Mouse (Mus musculus): ENCODE measurements around the gene 4933424G06Rik.
"Not testable (repeated sequence)": the region's sequence is repeated elsewhere in the genome, so short reads cannot be mapped to it uniquely, and the experiment has no call there.

The 4933424G06Rik gene

DNA sequence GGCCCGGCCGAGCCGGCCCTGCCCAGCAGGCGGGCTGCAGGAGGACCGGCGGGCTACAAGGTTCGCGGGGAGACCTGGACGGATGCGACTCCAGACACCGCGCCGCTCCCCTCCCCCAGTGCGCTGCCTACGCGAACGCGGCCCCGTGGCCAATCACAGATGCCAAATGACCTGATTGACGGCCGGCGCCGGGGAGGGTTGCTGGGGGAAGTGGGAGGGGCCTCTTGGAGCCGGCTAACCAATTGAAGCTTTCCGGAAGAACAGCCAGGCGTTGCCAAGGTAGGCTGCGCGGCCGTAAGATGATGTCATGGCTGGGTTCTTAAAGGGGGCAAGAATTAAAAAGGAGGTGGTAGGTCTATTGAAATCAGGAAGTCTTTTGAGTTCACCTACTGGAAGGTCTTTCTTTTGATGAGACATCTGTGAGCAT is at the start of gene 4933424G06Rik:
4933424G06Rik (plus strand) TSS at position 296 of the 427 bp plus-strand sequence.
- in situ Hi-C loops (cut with MboI, MseI), result loop anchor here in 1 of 2 experiments (5.0 kb wide), 1 partner anchor 57 kb away; no protein-coding TSS in a partner anchor

GRCm38 (mm10) chr1:36664457-36664856 is 45.5 kb upstream of the 4933424G06Rik start:
- in situ Hi-C loops (cut with MboI, MseI), result no loop called here

DNA sequence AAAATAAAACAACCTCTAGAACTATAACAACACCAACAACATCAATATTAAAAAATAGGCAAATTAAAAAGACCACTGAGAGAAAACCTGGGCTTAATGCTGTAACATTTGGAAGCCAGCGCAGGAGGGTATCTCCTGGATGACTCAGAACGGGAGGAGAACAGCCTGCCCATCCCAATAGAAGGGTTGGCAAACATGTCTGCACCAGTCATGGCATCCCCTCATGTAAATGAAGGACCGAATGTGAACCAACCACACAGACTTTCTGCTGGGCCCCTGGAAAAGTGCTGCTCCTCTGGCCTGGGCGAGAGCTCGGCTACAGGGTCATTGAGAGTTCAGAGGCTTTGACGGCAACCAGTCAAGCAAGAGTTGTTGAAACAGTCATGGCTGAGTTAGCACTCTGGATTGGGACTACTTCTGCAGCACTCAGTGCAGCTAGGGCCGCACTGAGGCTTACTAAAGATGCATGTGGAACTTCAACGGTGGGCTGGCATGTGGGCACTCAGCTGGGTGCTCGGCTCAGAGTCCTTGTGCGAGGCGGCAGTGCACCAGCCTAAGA is 44.7 kb upstream of the 4933424G06Rik start:
- in situ Hi-C loops (cut with MboI, MseI), result no loop called here

GRCm38 (mm10) chr1:36665934-36666333 is 44.0 kb upstream of the 4933424G06Rik start:
- in situ Hi-C loops (cut with MboI, MseI), result no loop called here

DNA sequence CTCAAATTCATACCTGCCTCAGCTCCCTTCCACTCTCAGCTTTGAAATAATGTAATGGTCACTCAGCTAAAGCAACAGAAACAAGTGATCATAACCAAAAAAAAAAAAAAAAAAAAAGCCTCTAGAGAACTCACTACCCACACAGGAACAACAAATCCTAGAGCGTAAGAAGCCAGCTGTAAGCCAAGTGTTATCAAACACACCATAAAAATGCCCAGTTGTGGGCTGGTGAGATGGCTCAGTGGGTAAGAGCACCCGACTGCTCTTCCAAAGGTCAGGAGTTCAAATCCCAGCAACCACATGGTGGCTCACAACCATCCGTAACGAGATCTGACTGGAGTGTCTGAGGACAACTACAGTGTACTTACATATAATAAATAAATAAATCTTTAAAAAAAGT is 41.9 kb upstream of the 4933424G06Rik start:
- in situ Hi-C loops (cut with MboI, MseI), result not testable (repeated sequence)

- in situ Hi-C loops (cut with MboI, MseI), result no loop called here
Measured at GRCm38 (mm10) chr1:36670256-36670655, 39.7 kb upstream of the 4933424G06Rik start.

DNA sequence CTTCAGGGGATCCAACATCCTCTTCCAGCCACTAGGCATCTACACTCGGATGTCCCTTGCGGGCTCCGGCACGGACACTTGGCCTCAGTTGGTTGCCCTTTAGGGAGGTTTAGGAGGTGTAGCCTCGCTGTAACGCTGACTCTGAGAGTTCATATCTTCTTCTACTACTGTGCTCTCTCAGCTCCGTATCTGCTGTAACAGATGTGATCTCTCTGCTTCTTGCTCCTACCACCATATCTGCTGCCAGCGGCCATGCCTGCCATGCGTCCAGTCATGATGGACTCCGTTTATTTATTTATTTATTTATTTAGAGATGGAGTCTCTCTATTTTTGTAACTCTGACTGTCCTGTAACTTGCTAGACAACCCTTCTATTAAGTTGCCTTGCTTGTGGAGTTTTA is 38.7 kb upstream of the 4933424G06Rik start:
- in situ Hi-C loops (cut with MboI, MseI), result no loop called here

- in situ Hi-C loops (cut with MboI, MseI), result no loop called here
Measured at GRCm38 (mm10) chr1:36672648-36673350, 37.1 kb upstream of the 4933424G06Rik start.

DNA sequence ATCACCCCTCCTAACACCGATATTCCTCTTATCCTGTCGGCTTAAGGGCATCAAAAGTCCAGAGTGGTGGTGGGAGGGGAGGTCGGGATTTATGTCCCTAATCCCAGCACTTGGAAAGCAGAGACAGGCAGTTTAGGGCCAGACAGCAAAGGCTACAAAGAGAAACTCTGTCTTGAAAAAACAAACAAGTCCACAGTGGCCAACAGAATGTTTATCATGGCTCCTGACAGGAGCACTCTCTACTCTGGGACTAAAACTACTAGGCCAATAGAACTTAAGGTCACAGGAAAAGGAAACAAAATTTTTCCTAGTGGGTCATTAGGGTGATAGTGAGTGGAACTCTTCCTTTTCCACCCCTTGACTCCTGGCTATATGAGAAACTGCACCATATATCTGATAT is 35.0 kb upstream of the 4933424G06Rik start:
- in situ Hi-C loops (cut with MboI, MseI), result loop anchor here in 1 of 2 experiments (5.0 kb wide), 1 partner anchor 77 kb away; no protein-coding TSS in a partner anchor

GRCm38 (mm10) chr1:36680893-36681292 is 29.1 kb upstream of the 4933424G06Rik start:
- in situ Hi-C loops (cut with MboI, MseI), result no loop called here

DNA sequence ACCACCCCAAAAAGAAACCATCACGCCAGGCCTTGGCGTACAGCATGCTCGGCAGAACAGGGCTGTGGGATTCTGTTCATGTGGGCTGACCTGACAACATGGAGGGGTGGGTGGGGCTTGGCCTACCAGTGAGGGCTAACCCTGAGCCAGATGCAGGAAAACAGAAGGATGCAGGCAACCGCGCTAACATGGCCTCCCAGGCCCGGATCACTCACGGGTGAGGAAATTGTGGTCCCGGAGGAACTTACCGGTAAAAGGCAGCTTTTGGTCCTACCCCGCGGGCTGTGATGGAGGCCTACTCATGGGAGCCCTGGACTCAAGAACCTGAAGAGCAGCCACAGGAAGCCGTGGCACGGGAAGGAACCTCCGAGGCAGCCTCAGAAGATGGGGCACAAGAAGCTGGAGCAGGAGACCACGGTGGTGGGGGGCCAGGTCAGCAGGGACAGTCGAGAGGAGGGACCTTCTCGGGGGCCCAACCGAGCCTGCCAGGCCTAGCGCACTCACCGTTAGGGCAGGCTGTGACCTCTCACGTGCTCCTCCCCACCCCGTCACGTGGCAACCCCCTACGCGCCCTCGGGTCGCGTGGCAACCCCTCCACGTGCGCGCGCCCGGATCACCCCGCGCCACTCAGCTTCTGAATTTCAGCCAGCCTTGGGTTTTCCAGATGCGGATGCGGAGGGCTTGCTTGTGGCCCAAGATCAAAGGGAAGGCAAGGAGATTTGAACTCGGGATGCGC is 27.2 kb upstream of the 4933424G06Rik start, which contains the start of gene Fam178b:
Fam178b (minus strand) TSS at position 564 of the 736 bp plus-strand sequence.
- in situ Hi-C loops (cut with MboI, MseI), result no loop called here

DNA sequence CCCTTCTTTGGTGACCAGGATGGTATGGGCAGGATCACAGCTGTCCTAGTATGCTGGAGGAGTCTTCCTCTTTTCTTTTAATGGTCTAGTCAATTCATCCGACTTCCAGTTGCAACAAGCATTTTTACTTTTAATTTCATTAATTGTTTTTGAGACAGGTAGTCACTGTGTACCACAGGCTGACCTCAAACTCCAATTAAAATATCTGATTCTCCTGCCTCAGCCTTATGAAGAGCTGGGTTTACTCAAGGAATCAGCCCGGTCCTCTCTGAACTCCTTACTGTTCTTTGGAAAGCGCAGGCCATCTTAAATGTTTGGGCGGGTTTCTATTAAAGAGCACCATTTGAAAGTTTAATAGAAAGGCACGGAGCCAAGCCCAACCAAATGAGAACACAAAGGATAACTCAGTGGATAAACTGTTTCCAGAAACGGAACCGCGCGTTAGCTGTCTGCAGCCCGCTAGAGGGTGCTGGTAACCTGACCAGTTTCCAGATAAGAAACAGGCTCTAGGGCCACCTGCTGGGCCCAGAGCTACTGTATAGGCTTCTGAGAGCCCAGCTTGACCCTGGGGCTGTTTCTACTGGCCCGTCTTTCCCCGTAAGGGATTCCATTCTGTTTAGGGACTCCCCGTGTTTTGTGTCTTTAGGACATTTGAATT is 26.0 kb upstream of the 4933424G06Rik start:
- in situ Hi-C loops (cut with MboI, MseI), result no loop called here

- in situ Hi-C loops (cut with MboI, MseI), result loop anchor here in 1 of 2 experiments (5.0 kb wide), 1 partner anchor 82 kb away; no protein-coding TSS in a partner anchor
Measured at GRCm38 (mm10) chr1:36690671-36691235, 19.2 kb upstream of the 4933424G06Rik start.

- in situ Hi-C loops (cut with MboI, MseI), result loop anchor here in 1 of 2 experiments (5.0 kb wide), 1 partner anchor 81 kb away; no protein-coding TSS in a partner anchor
Measured at GRCm38 (mm10) chr1:36691271-36692155, 18.4 kb upstream of the 4933424G06Rik start, which contains the start of gene Cox5b. TSS of gene Cox5b (plus strand) at chr1:36691449.

- in situ Hi-C loops (cut with MboI, MseI), result loop anchor here in 1 of 2 experiments (5.0 kb wide), 1 partner anchor 77 kb away; no protein-coding TSS in a partner anchor
Measured at GRCm38 (mm10) chr1:36694871-36695270, 15.1 kb upstream of the 4933424G06Rik start.

- in situ Hi-C loops (cut with MboI, MseI), result no loop called here
Measured at GRCm38 (mm10) chr1:36696411-36696810, 13.5 kb upstream of the 4933424G06Rik start.

GRCm38 (mm10) chr1:36697030-36697429 is 12.9 kb upstream of the 4933424G06Rik start:
- in situ Hi-C loops (cut with MboI, MseI), result no loop called here

DNA sequence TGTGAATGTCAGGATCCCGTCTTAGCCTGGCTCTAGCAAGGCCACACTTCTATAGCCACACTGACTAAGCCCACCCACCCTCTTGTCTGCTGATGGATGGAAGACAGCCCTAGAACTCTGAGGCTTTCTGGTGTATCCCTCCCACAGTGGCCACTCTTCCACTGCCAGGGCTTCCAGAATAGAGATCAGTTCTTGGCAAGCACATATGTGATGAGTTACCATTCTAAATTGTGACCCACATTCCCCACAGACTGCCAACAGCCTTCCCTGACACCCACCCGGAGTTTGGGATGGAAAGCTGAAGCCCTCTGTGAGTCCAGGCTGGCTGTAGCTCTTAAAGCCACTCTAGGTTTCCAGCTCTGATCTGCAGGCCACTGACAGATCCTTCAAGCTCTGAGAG is 2.8 kb upstream of the 4933424G06Rik start:
- in situ Hi-C loops (cut with MboI, MseI), result loop anchor here in 1 of 2 experiments (5.0 kb wide), 1 partner anchor 60 kb away; no protein-coding TSS in a partner anchor

DNA sequence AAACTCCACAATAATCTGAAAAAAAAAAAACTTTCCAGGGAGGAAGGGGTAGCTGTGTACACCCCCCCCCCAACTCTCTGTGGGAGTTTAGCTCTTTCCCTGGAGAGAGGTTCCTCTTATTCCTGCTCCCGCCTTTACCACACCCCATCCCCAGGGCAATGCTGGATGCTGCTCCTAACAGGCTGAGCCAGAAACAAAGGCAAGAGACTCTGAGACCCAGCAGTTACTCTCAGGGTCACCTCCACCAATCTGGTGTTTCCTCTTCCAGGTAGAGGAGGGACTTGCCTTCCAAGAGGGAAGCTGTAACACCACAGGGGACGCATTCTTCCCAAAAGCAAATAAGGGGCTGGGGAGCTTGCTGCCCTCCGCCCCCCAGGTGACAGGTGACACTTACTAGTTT is 2.2 kb upstream of the 4933424G06Rik start:
- in situ Hi-C loops (cut with MboI, MseI), result loop anchor here in 1 of 2 experiments (5.0 kb wide), 1 partner anchor 60 kb away; no protein-coding TSS in a partner anchor

DNA sequence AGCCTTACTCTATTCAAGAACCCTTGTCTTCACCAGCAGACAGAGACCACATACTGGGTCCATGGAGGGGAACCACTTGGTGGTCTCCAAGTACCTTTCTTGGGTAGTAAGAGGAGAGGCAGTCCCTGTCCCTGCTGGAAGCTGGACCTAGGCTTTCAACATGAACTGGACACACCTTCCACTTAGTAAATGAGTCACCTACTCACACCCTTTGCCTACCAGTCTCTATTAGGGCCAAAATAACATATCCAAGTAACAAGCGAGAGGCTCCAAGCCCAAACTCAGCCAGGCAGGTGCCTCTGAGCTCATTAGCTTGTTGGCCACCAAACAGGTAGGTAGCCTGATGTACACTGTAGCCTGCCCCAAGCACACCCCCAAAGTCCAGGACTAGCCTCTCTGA is 1.3 kb upstream of the 4933424G06Rik start:
- in situ Hi-C loops (cut with MboI, MseI), result loop anchor here in 1 of 2 experiments (5.0 kb wide), 1 partner anchor 59 kb away; no protein-coding TSS in a partner anchor
